Mouse (Mus musculus): ENCODE measurements around the gene Acvr1b. TPM values are rescaled to one million over a fixed set of nuclear protein-coding genes. Genes with fewer than 3 reads are reported as not detected.
A peak's percentile ranks its signal among the peaks of the same experiment; 100 is the strongest.

Acvr1b gene
- polyA plus RNA-seq, 1 experiment from 2014 or later, result 30.0 TPM

GRCm38 (mm10) chr15:101251930-101252329, 78.1 kb downstream of the Acvr1b start:
- no peak overlapping the region for H3K27ac ChIP-seq
- ATAC-seq (ENCODE audit: low FRiP score), result no peak
- WGBS, result 85% methylated on average over 5 of the region's 5 CpGs
- no peaks in the 10 kb centered on the region for H3K9me3 ChIP-seq (ENCODE audit: control insufficient read depth, low read length)
- H3K9ac ChIP-seq, result no peak overlapping the region
- H3K4me1 ChIP-seq (replicated peaks; ENCODE audit: control insufficient read depth, insufficient read depth, low read length), result peaks cover 11% of the 10 kb centered on the region
- no peak overlapping the region for H3K4me2 ChIP-seq (replicated peaks)
- H3K27me3 ChIP-seq (ENCODE audit: control insufficient read depth, insufficient read depth, low read length), result no peaks in the 10 kb centered on the region
- no peaks in the 10 kb centered on the region for H3K36me3 ChIP-seq (replicated peaks; ENCODE audit: control insufficient read depth, insufficient read depth)
- no peak for DNase-seq (ENCODE audit: low spot score)
- no peak overlapping the region for H3K4me3 ChIP-seq (replicated peaks; ENCODE audit: low read length)

GRCm38 (mm10) chr15:101252614-101253013, 78.7 kb downstream of the Acvr1b start:
- whole genome bisulfite sequencing, result 81% methylated on average over 6 of the region's 6 CpGs
- Histone ChIP-seq H3K9ac (no peak overlapping the region), H3K27ac (no peak overlapping the region), H3K9me3 (ENCODE audit: control insufficient read depth, low read length) (no peaks in the 10 kb centered on the region), H3K27me3 (ENCODE audit: control insufficient read depth, insufficient read depth, low read length) (no peaks in the 10 kb centered on the region), H3K4me3 (replicated peaks; ENCODE audit: low read length) (no peak overlapping the region), H3K4me2 (replicated peaks) (no peak overlapping the region), H3K4me1 (replicated peaks; ENCODE audit: control insufficient read depth, insufficient read depth, low read length) (peaks cover 7% of the 10 kb centered on the region), H3K36me3 (replicated peaks; ENCODE audit: control insufficient read depth, insufficient read depth) (no peaks in the 10 kb centered on the region)
- DNase-seq (ENCODE audit: low spot score) (no peak), ATAC-seq (ENCODE audit: low FRiP score) (no peak)

- 36% methylated on average over 3 of the region's 3 CpGs for WGBS
- H3K27ac ChIP-seq, result peak overlapping the region; percentile 62; the same call in 1 of the 2 replicates
These were observed 79.7 kb downstream of the Acvr1b start for GRCm38 (mm10) chr15:101253563-101253885.

GRCm38 (mm10) chr15:101253886-101254795, 80.3 kb downstream of the Acvr1b start, which contains the start of gene Nr4a1:
Gene Nr4a1, plus strand, starts transcription at chr15:101254269.
- H3K9ac ChIP-seq, result peak within 1 kb of the TSS; percentile 89
- peak; percentile 49 for ATAC-seq (ENCODE audit: low FRiP score)
- DNase-seq (ENCODE audit: low spot score), result peak; percentile 63
- WGBS, result under 1% methylated on average over 73 of the region's 82 CpGs
- peak within 1 kb of the TSS; percentile 85 for H3K4me2 ChIP-seq (replicated peaks)
- H3K36me3 ChIP-seq (replicated peaks; ENCODE audit: control insufficient read depth, insufficient read depth), result no peaks in the 10 kb centered on the region
- H3K4me1 ChIP-seq (replicated peaks; ENCODE audit: control insufficient read depth, insufficient read depth, low read length), result peaks cover 7% of the 10 kb centered on the region
- peak within 1 kb of the TSS; percentile 62 for H3K27ac ChIP-seq
- peak within 1 kb of the TSS; percentile 67 for H3K4me3 ChIP-seq (replicated peaks; ENCODE audit: low read length)
- H3K27me3 ChIP-seq (ENCODE audit: control insufficient read depth, insufficient read depth, low read length), result no peaks in the 10 kb centered on the region
- no peaks in the 10 kb centered on the region for H3K9me3 ChIP-seq (ENCODE audit: control insufficient read depth, low read length)

More at GRCm38 (mm10) chr15:101253563-101253885, 79.7 kb downstream of the Acvr1b start:
- H3K9me3 ChIP-seq (ENCODE audit: control insufficient read depth, low read length), result no peaks in the 10 kb centered on the region
- H3K4me1 ChIP-seq (replicated peaks; ENCODE audit: control insufficient read depth, insufficient read depth, low read length), result peaks cover 7% of the 10 kb centered on the region
- peak overlapping the region; percentile 67 for H3K4me3 ChIP-seq (replicated peaks; ENCODE audit: low read length)
- peak overlapping the region; percentile 85 for H3K4me2 ChIP-seq (replicated peaks)
- no peaks in the 10 kb centered on the region for H3K36me3 ChIP-seq (replicated peaks; ENCODE audit: control insufficient read depth, insufficient read depth)
- no peak for ATAC-seq (ENCODE audit: low FRiP score)
- peak overlapping the region; percentile 89 for H3K9ac ChIP-seq
- DNase-seq (ENCODE audit: low spot score), result no peak
- H3K27me3 ChIP-seq (ENCODE audit: control insufficient read depth, insufficient read depth, low read length), result no peaks in the 10 kb centered on the region

GRCm38 (mm10) chr15:101255842-101256462, 82.1 kb downstream of the Acvr1b start:
- no peak overlapping the region for H3K4me3 ChIP-seq (replicated peaks; ENCODE audit: low read length)
- no peak overlapping the region for H3K4me2 ChIP-seq (replicated peaks)
- H3K4me1 ChIP-seq (replicated peaks; ENCODE audit: control insufficient read depth, insufficient read depth, low read length), result peaks cover 7% of the 10 kb centered on the region
- DNase-seq (ENCODE audit: low spot score), result no peak
- H3K9ac ChIP-seq, result no peak overlapping the region
- H3K27me3 ChIP-seq (ENCODE audit: control insufficient read depth, insufficient read depth, low read length), result no peaks in the 10 kb centered on the region
- no peak for ATAC-seq (ENCODE audit: low FRiP score)
- H3K27ac ChIP-seq, result no peak overlapping the region
- H3K36me3 ChIP-seq (replicated peaks; ENCODE audit: control insufficient read depth, insufficient read depth), result no peaks in the 10 kb centered on the region
- no peaks in the 10 kb centered on the region for H3K9me3 ChIP-seq (ENCODE audit: control insufficient read depth, low read length)
- 94% methylated on average over 7 of the region's 7 CpGs for WGBS

GRCm38 (mm10) chr15:101256463-101257206, 82.8 kb downstream of the Acvr1b start:
- ATAC-seq (ENCODE audit: low FRiP score), result no peak
- Histone ChIP-seq H3K9me3 (ENCODE audit: control insufficient read depth, low read length) (no peaks in the 10 kb centered on the region), H3K4me1 (replicated peaks; ENCODE audit: control insufficient read depth, insufficient read depth, low read length) (peaks cover 7% of the 10 kb centered on the region), H3K27me3 (ENCODE audit: control insufficient read depth, insufficient read depth, low read length) (no peaks in the 10 kb centered on the region), H3K9ac (no peak overlapping the region), H3K4me2 (replicated peaks) (no peak overlapping the region), H3K4me3 (replicated peaks; ENCODE audit: low read length) (no peak overlapping the region), H3K36me3 (replicated peaks; ENCODE audit: control insufficient read depth, insufficient read depth) (no peaks in the 10 kb centered on the region), H3K27ac (no peak overlapping the region)
- DNase-seq (ENCODE audit: low spot score), result no peak
- 78% methylated on average over 14 of the region's 14 CpGs for WGBS

- no peak for DNase-seq (ENCODE audit: low spot score)
These were observed 84.6 kb downstream of the Acvr1b start for GRCm38 (mm10) chr15:101258420-101258819.

GRCm38 (mm10) chr15:101259922-101260321, 86.1 kb downstream of the Acvr1b start:
- H3K27me3 ChIP-seq (ENCODE audit: control insufficient read depth, insufficient read depth, low read length), result no peaks in the 10 kb centered on the region; the same call in 1 of the 2 replicates
- H3K4me1 ChIP-seq (replicated peaks; ENCODE audit: control insufficient read depth, insufficient read depth, low read length), result peaks cover under 1% of the 10 kb centered on the region
- no peak overlapping the region for H3K27ac ChIP-seq
- WGBS, result 85% methylated on average over 3 of the region's 3 CpGs
- no peak overlapping the region for H3K4me2 ChIP-seq (replicated peaks)
- DNase-seq (ENCODE audit: low spot score) (no peak), ATAC-seq (ENCODE audit: low FRiP score) (no peak)
- H3K4me3 ChIP-seq (replicated peaks; ENCODE audit: low read length), result no peak overlapping the region
- H3K9me3 ChIP-seq (ENCODE audit: control insufficient read depth, low read length), result no peaks in the 10 kb centered on the region
- H3K9ac ChIP-seq, result no peak overlapping the region
- H3K36me3 ChIP-seq (replicated peaks; ENCODE audit: control insufficient read depth, insufficient read depth), result no peaks in the 10 kb centered on the region

More at GRCm38 (mm10) chr15:101258420-101258819, 84.6 kb downstream of the Acvr1b start:
- no peak overlapping the region for H3K4me2 ChIP-seq (replicated peaks)
- no peak overlapping the region for H3K27ac ChIP-seq
- ATAC-seq (ENCODE audit: low FRiP score), result no peak
- H3K9ac ChIP-seq, result no peak overlapping the region
- no peaks in the 10 kb centered on the region for H3K27me3 ChIP-seq (ENCODE audit: control insufficient read depth, insufficient read depth, low read length)
- no peaks in the 10 kb centered on the region for H3K9me3 ChIP-seq (ENCODE audit: control insufficient read depth, low read length)
- no peaks in the 10 kb centered on the region for H3K36me3 ChIP-seq (replicated peaks; ENCODE audit: control insufficient read depth, insufficient read depth)
- peaks cover 7% of the 10 kb centered on the region for H3K4me1 ChIP-seq (replicated peaks; ENCODE audit: control insufficient read depth, insufficient read depth, low read length)
- no peak overlapping the region for H3K4me3 ChIP-seq (replicated peaks; ENCODE audit: low read length)
- WGBS, result 88% methylated on average over 11 of the region's 11 CpGs

- 63% methylated on average over 10 of the region's 10 CpGs for WGBS
- Histone ChIP-seq H3K27ac (no peak overlapping the region), H3K9me3 (ENCODE audit: control insufficient read depth, low read length) (no peaks in the 10 kb centered on the region), H3K4me2 (replicated peaks) (no peak overlapping the region), H3K4me1 (replicated peaks; ENCODE audit: control insufficient read depth, insufficient read depth, low read length) (0 out of 2 replicates have a peak, but pooled peaks cover under 1% of the 10 kb centered on the region), H3K9ac (no peak overlapping the region), H3K27me3 (ENCODE audit: control insufficient read depth, insufficient read depth, low read length) (peaks cover 2% of the 10 kb centered on the region), H3K4me3 (replicated peaks; ENCODE audit: low read length) (no peak overlapping the region), H3K36me3 (replicated peaks; ENCODE audit: control insufficient read depth, insufficient read depth) (no peaks in the 10 kb centered on the region)
- DNase-seq (ENCODE audit: low spot score), result no peak
- ATAC-seq (ENCODE audit: low FRiP score), result no peak
These were observed 86.5 kb downstream of the Acvr1b start for GRCm38 (mm10) chr15:101260387-101260786.
